Mouse (Mus musculus) lung, adult 2 months (tissue): Measurements from ENCODE around the gene Vwa5b1.

Experiments used
- CTCF ChIP-seq: fragments of 200-500 bp; IDR thresholded peaks from 2 replicates; pipeline ENCODE4 v1.5.1; 2011; ENCODE audit warnings: mild to moderate bottlenecking, low read length, control low read depth; ENCODE audit not compliant: insufficient read depth
- POLR2A ChIP-seq: fragments of 200-500 bp; IDR thresholded peaks from 2 replicates; pipeline ENCODE4 v1.6.1; 2011; ENCODE audit warnings: low read depth, mild to moderate bottlenecking, control low read depth, low read length, borderline replicate concordance; ENCODE audit errors: extremely low read depth

DNA sequence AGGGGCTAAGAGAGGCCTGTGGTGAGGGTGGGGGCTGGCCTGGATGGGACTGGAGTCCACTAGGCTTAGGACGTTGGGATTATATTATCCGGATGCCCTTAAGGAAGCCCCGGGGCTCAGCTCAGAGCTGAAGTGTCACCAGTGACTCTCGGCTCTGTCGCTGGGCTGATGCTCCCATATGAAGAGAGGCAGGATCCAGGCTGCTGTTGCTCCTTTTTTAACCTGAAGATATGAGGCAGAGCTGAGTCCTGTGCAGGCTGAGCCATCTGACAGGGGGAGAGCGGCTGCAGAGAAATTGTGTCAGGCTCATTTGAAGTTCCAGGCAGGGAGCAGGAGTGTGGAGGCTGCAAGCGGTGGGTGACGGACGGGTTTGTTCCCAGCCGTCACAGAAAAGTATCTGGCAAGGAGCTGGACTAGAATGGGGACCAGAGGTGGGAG is 87.5 kb downstream of the Vwa5b1 start:
- no peak for TF ChIP-seq CTCF
- no peak for TF ChIP-seq POLR2A
